Mouse (Mus musculus) forebrain, embryonic 16.5 days (tissue): Measurements from ENCODE around the gene Qprt. TPM values are rescaled to one million over a fixed set of nuclear protein-coding genes. Genes with fewer than 3 reads are reported as not detected.

Experiments
- ATAC-seq: fragments of 200-750 bp; cut with Nextera tagmentation; 2 replicates; pipeline ENCODE4 v1.8.0; 2017; ENCODE audit warnings: mild to moderate bottlenecking, moderate library complexity
- H3K27ac ChIP-seq: fragments of 300-500 bp; sonication (generic); 2 replicates; pipeline ENCODE4 v1.5.1; 2014; ENCODE audit warnings: low read length, control low read depth
- H3K27me3 ChIP-seq: fragments of 300-500 bp; sonication (generic); replicated peaks from 2 replicates; pipeline ENCODE4 v1.6.1; 2014; ENCODE audit warnings: low read length; ENCODE audit not compliant: control insufficient read depth, insufficient read depth
- H3K36me3 ChIP-seq: fragments of 300-500 bp; sonication (generic); 2 replicates; pipeline ENCODE4 v1.6.1; 2014; ENCODE audit not compliant: control insufficient read depth, insufficient read depth
- H3K4me1 ChIP-seq: fragments of 300-500 bp; sonication (generic); replicated peaks from 2 replicates; pipeline ENCODE4 v1.6.1; 2014; ENCODE audit warnings: low read length; ENCODE audit not compliant: control insufficient read depth, insufficient read depth
- H3K4me2 ChIP-seq: fragments of 300-500 bp; sonication (generic); 2 replicates; pipeline ENCODE4 v1.6.1; 2014; ENCODE audit warnings: mild to moderate bottlenecking, low read length, control low read depth
- H3K4me3 ChIP-seq: fragments of 300-500 bp; sonication (generic); replicated peaks from 2 replicates; pipeline ENCODE4 v1.5.1; 2014; ENCODE audit warnings: mild to moderate bottlenecking, low read length, control low read depth
- H3K9ac ChIP-seq: fragments of 300-500 bp; sonication (generic); replicated peaks from 2 replicates; pipeline ENCODE4 v1.6.1; 2014; ENCODE audit warnings: low read depth, low read length, control low read depth
- H3K9me3 ChIP-seq: fragments of 300-500 bp; sonication (generic); 2 replicates; pipeline ENCODE4 v1.6.1; 2016; ENCODE audit warnings: low read length; ENCODE audit not compliant: control insufficient read depth
- WGBS: fragments of 180-500 bp; shearing (Covaris S2); extraction: QIAGEN DNeasy Blood & Tissue Kit; methylation state at CpG from one replicate; pipeline ENCODE4 v1.1.7; 2014; 5-methylcytosine and 5-hydroxymethylcytosine counted together
- polyA plus RNA-seq: library from polyadenylated mRNA; unstranded; fragments of >200 nt; fragmentation: Nextera tagmentation; extraction: Ambion mirVana; gene quantifications from 2 replicates; pipeline ENCODE4 v1.2.1, GENCODE M21; 2015

Qprt gene
- 0.28 and 1.0 TPM in 2 replicates for polyA plus RNA-seq

GRCm38 (mm10) chr7:127121911-127122270 is at the start of gene Qprt:
Gene Qprt, minus strand, starts transcription at chr7:127122226.
- Histone ChIP-seq H3K4me2 (no peak within 1 kb of the TSS), H3K36me3 (no peaks in the 10 kb centered on the region), H3K27ac (no peak within 1 kb of the TSS), H3K4me1 (no peaks in the 10 kb centered on the region; the same call in 1 of the 2 replicates), H3K9me3 (peaks cover 5% of the 10 kb centered on the region; the same call in 1 of the 2 replicates), H3K4me3 (no peak within 1 kb of the TSS), H3K27me3 (peaks cover 20% of the 10 kb centered on the region), H3K9ac (no peak within 1 kb of the TSS)
- 8% methylated on average over 7 of the region's 7 CpGs for WGBS
- ATAC-seq = no peak

- no peaks in the 10 kb centered on the region for H3K4me1 ChIP-seq
- ATAC-seq = no peak
- H3K9me3 ChIP-seq = no peaks in the 10 kb centered on the region
- H3K27ac ChIP-seq = no peak overlapping the region
- 91% methylated on average over 5 of the region's 5 CpGs for WGBS
- no peak overlapping the region for H3K4me3 ChIP-seq
- no peaks in the 10 kb centered on the region for H3K27me3 ChIP-seq
- H3K36me3 ChIP-seq = no peaks in the 10 kb centered on the region
- H3K4me2 ChIP-seq = no peak overlapping the region
- no peak overlapping the region for H3K9ac ChIP-seq
Observed at GRCm38 (mm10) chr7:127166501-127166900, 44.5 kb upstream of the Qprt start.

GRCm38 (mm10) chr7:127165607-127166493 is 43.8 kb upstream of the Qprt start:
- ATAC-seq = no peak
- no peaks in the 10 kb centered on the region for H3K4me1 ChIP-seq
- no peaks in the 10 kb centered on the region for H3K36me3 ChIP-seq
- H3K4me3 ChIP-seq = no peak overlapping the region
- no peak overlapping the region for H3K9ac ChIP-seq
- no peaks in the 10 kb centered on the region for H3K27me3 ChIP-seq
- H3K9me3 ChIP-seq = no peaks in the 10 kb centered on the region
- 86% methylated on average over 12 of the region's 12 CpGs for WGBS
- H3K4me2 ChIP-seq = no peak overlapping the region
- H3K27ac ChIP-seq = no peak overlapping the region

- WGBS = 84% methylated on average over 4 of the region's 4 CpGs
- ATAC-seq = no peak
- H3K4me1 ChIP-seq = no peaks in the 10 kb centered on the region
Observed at GRCm38 (mm10) chr7:127164002-127164401, 42.0 kb upstream of the Qprt start.

GRCm38 (mm10) chr7:127162546-127162945 is 40.5 kb upstream of the Qprt start:
- Histone ChIP-seq H3K36me3 (no peaks in the 10 kb centered on the region), H3K9ac (no peak overlapping the region), H3K27ac (no peak overlapping the region), H3K9me3 (no peaks in the 10 kb centered on the region), H3K4me2 (no peak overlapping the region), H3K4me1 (no peaks in the 10 kb centered on the region), H3K27me3 (no peaks in the 10 kb centered on the region), H3K4me3 (no peak overlapping the region)
- ATAC-seq = no peak
- 84% methylated on average over 5 of the region's 5 CpGs for WGBS

More at GRCm38 (mm10) chr7:127164002-127164401, 42.0 kb upstream of the Qprt start:
- H3K36me3 ChIP-seq = no peaks in the 10 kb centered on the region
- H3K9ac ChIP-seq = no peak overlapping the region
- H3K4me3 ChIP-seq = no peak overlapping the region
- no peak overlapping the region for H3K4me2 ChIP-seq
- no peaks in the 10 kb centered on the region for H3K27me3 ChIP-seq
- H3K27ac ChIP-seq = no peak overlapping the region
- H3K9me3 ChIP-seq = no peaks in the 10 kb centered on the region

GRCm38 (mm10) chr7:127157548-127157947 is 35.5 kb upstream of the Qprt start:
- Histone ChIP-seq H3K4me1 (no peaks in the 10 kb centered on the region), H3K4me3 (no peak overlapping the region), H3K9me3 (no peaks in the 10 kb centered on the region), H3K27me3 (no peaks in the 10 kb centered on the region), H3K4me2 (no peak overlapping the region), H3K36me3 (no peaks in the 10 kb centered on the region), H3K9ac (no peak overlapping the region), H3K27ac (no peak overlapping the region)
- ATAC-seq = no peak
- WGBS = 86% methylated on average over 4 of the region's 4 CpGs

GRCm38 (mm10) chr7:127153477-127153876 is 31.5 kb upstream of the Qprt start:
- Histone ChIP-seq H3K4me2 (no peak overlapping the region), H3K4me3 (no peak overlapping the region), H3K9me3 (no peaks in the 10 kb centered on the region), H3K4me1 (no peaks in the 10 kb centered on the region), H3K27ac (no peak overlapping the region), H3K9ac (no peak overlapping the region), H3K27me3 (no peaks in the 10 kb centered on the region), H3K36me3 (no peaks in the 10 kb centered on the region)
- ATAC-seq = no peak
- WGBS = 80% methylated on average over 3 of the region's 3 CpGs

GRCm38 (mm10) chr7:127152464-127152863 is 30.4 kb upstream of the Qprt start:
- H3K9ac ChIP-seq = no peak overlapping the region
- H3K4me2 ChIP-seq = no peak overlapping the region
- H3K36me3 ChIP-seq = no peaks in the 10 kb centered on the region
- WGBS = 95% methylated on average over 6 of the region's 6 CpGs
- H3K27me3 ChIP-seq = no peaks in the 10 kb centered on the region
- no peak for ATAC-seq
- no peak overlapping the region for H3K27ac ChIP-seq
- no peak overlapping the region for H3K4me3 ChIP-seq
- no peaks in the 10 kb centered on the region for H3K9me3 ChIP-seq
- no peaks in the 10 kb centered on the region for H3K4me1 ChIP-seq

- no peaks in the 10 kb centered on the region for H3K36me3 ChIP-seq
- WGBS = 76% methylated on average over 3 of the region's 3 CpGs
- no peaks in the 10 kb centered on the region for H3K27me3 ChIP-seq
- H3K4me1 ChIP-seq = no peaks in the 10 kb centered on the region
- H3K4me2 ChIP-seq = no peak overlapping the region
- H3K9me3 ChIP-seq = no peaks in the 10 kb centered on the region
- H3K9ac ChIP-seq = no peak overlapping the region
- H3K27ac ChIP-seq = no peak overlapping the region
- no peak overlapping the region for H3K4me3 ChIP-seq
- ATAC-seq = no peak
Observed at GRCm38 (mm10) chr7:127147901-127148300, 25.9 kb upstream of the Qprt start.
